Mouse (Mus musculus) CH12.LX (cell line): Measurements from ENCODE around the gene Klhdc8b. TPM values are rescaled to one million over a fixed set of nuclear protein-coding genes. Genes with fewer than 3 reads are reported as not detected.

ENCODE experiments used
- DNase-seq: peaks from one replicate; pipeline ENCODE4 v3.0.0-alpha.2; 2013; ENCODE audit errors: extremely low read depth
- H3K27ac ChIP-seq: 2 replicates; pipeline ENCODE4 v1.5.1; 2012; ENCODE audit warnings: low read depth, mild to moderate bottlenecking, control low read depth, moderate library complexity; ENCODE audit not compliant: insufficient read depth
- H3K27me3 ChIP-seq: replicated peaks from 2 replicates; pipeline ENCODE3; 2012; ENCODE audit warnings: inconsistent platforms
- H3K36me3 ChIP-seq, 2 experiments: replicated peaks in 1 of 2; 2 replicates each; pipeline versions ENCODE3 to v1.6.1; 2012; ENCODE audit warnings: inconsistent platforms in 1 of 2, low read length in 1 of 2, mild to moderate bottlenecking in 1 of 2, mixed read lengths in 1 of 2, moderate library complexity in 1 of 2; ENCODE audit not compliant: control insufficient read depth in 1 of 2, insufficient read depth in 1 of 2
- H3K4me1 ChIP-seq, 2 experiments: 2 replicates each; pipeline ENCODE4 v1.6.1; 2012; ENCODE audit warnings: inconsistent platforms in 1 of 2, moderate library complexity in 1 of 2; ENCODE audit not compliant: insufficient read depth in 2 of 2, control insufficient read depth in 1 of 2
- H3K4me2 ChIP-seq: 2 replicates; pipeline ENCODE4 v1.6.1; 2012; ENCODE audit warnings: low read depth, mild to moderate bottlenecking, control low read depth; ENCODE audit not compliant: poor library complexity, insufficient read depth, severe bottlenecking
- H3K4me3 ChIP-seq, 3 experiments: fragments of 150-350 bp in 1 of 3; sonication (generic) in 1 of 3; replicated peaks in 1 of 3; 2 replicates each; pipeline versions ENCODE3 to v1.5.1; 2011 to 2012; ENCODE audit warnings: low read depth in 2 of 3, low read length in 2 of 3, mild to moderate bottlenecking in 2 of 3, moderate library complexity in 2 of 3, control low read depth in 1 of 3, improper control_type of control experiment in 1 of 3, inconsistent platforms in 1 of 3, mixed read lengths in 1 of 3; ENCODE audit not compliant: poor library complexity in 1 of 3
- H3K79me2 ChIP-seq: replicated peaks from 2 replicates; pipeline ENCODE4 v1.6.1; 2012; ENCODE audit warnings: mild to moderate bottlenecking, moderate library complexity; ENCODE audit not compliant: control insufficient read depth, poor library complexity, insufficient read depth, severe bottlenecking; ENCODE audit errors: extremely low read depth
- H3K9ac ChIP-seq: 2 replicates; pipeline ENCODE4 v1.6.1; 2012; ENCODE audit warnings: low read depth, mild to moderate bottlenecking, control low read depth, moderate library complexity; ENCODE audit not compliant: insufficient read depth
- H3K9me3 ChIP-seq: replicated peaks from 2 replicates; pipeline ENCODE3; 2012; ENCODE audit warnings: low read length, inconsistent platforms, mixed read lengths
- CHD1 ChIP-seq: IDR thresholded peaks from 2 replicates; pipeline ENCODE4 v1.6.1; 2012; ENCODE audit warnings: low read depth, low read length, improper control_type of control experiment, inconsistent platforms
- E2F4 ChIP-seq: IDR thresholded peaks from 2 replicates; pipeline ENCODE4 v1.6.1; 2011; ENCODE audit warnings: low read depth, low read length, improper control_type of control experiment; ENCODE audit not compliant: insufficient replicate concordance
- ELF1 ChIP-seq: IDR thresholded peaks from 2 replicates; pipeline ENCODE4 v1.6.1; 2014; ENCODE audit warnings: low read depth, mild to moderate bottlenecking, inconsistent platforms, low read length, improper control_type of control experiment
- ETS1 ChIP-seq: conservative IDR thresholded peaks from 2 replicates; pipeline ENCODE4 v1.6.1; 2012; ENCODE audit warnings: low read depth, mild to moderate bottlenecking, inconsistent platforms, low read length, improper control_type of control experiment, moderate library complexity
- GABPA ChIP-seq: IDR thresholded peaks from 2 replicates; pipeline ENCODE4 v1.6.1; 2012; ENCODE audit warnings: low read depth, low read length, improper control_type of control experiment, inconsistent platforms; ENCODE audit not compliant: insufficient replicate concordance
- HCFC1 ChIP-seq: IDR thresholded peaks from 2 replicates; pipeline ENCODE4 v1.6.1; 2012; ENCODE audit warnings: low read depth, mild to moderate bottlenecking, inconsistent platforms, low read length, improper control_type of control experiment
- IRF4 ChIP-seq: IDR thresholded peaks from 2 replicates; pipeline ENCODE4 v1.6.1; 2014; ENCODE audit warnings: low read depth, mild to moderate bottlenecking, inconsistent platforms, low read length, improper control_type of control experiment
- JUN ChIP-seq: IDR thresholded peaks from 2 replicates; pipeline ENCODE4 v1.6.1; 2011; ENCODE audit warnings: low read depth, mild to moderate bottlenecking, low read length, improper control_type of control experiment, moderate library complexity; ENCODE audit not compliant: insufficient read depth
- JUND ChIP-seq: conservative IDR thresholded peaks from 2 replicates; pipeline ENCODE4 v1.6.1; 2011; ENCODE audit warnings: low read depth, low read length, improper control_type of control experiment
- KAT2A ChIP-seq: IDR thresholded peaks from 2 replicates; pipeline ENCODE4 v1.6.1; 2012; ENCODE audit warnings: low read length, improper control_type of control experiment, inconsistent platforms; ENCODE audit not compliant: insufficient replicate concordance
- MAFK ChIP-seq: IDR thresholded peaks from 2 replicates; pipeline ENCODE4 v1.6.1; 2011; ENCODE audit warnings: low read length, improper control_type of control experiment; ENCODE audit not compliant: insufficient replicate concordance
- MAZ ChIP-seq: IDR thresholded peaks from 2 replicates; pipeline ENCODE4 v1.6.1; 2012; ENCODE audit warnings: low read depth, mild to moderate bottlenecking, inconsistent platforms, low read length, improper control_type of control experiment, moderate library complexity
- MXI1 ChIP-seq: IDR thresholded peaks from 2 replicates; pipeline ENCODE4 v1.6.1; 2011; ENCODE audit warnings: mild to moderate bottlenecking, low read depth, low read length, improper control_type of control experiment
- MYC ChIP-seq: IDR thresholded peaks from 2 replicates; pipeline ENCODE4 v1.6.1; 2011; ENCODE audit warnings: low read depth, mild to moderate bottlenecking, improper control_type of control experiment, low read length
- NELFE ChIP-seq: IDR thresholded peaks from 2 replicates; pipeline ENCODE4 v1.6.1; 2011; ENCODE audit warnings: low read depth, low read length, improper control_type of control experiment
- POLR2A ChIP-seq: IDR thresholded peaks from 2 replicates; pipeline ENCODE4 v1.6.1; 2011; ENCODE audit warnings: low read depth, mild to moderate bottlenecking, improper control_type of control experiment, low read length
- POLR2AphosphoS2 ChIP-seq: IDR thresholded peaks from 2 replicates; pipeline ENCODE4 v1.6.1; 2011; ENCODE audit warnings: low read depth, low read length, improper control_type of control experiment
- RAD21 ChIP-seq: IDR thresholded peaks from 2 replicates; pipeline ENCODE4 v1.6.1; 2011; ENCODE audit warnings: low read depth, mild to moderate bottlenecking, low read length, improper control_type of control experiment, moderate library complexity
- TBP ChIP-seq: conservative IDR thresholded peaks from 2 replicates; pipeline ENCODE4 v1.6.1; 2011; ENCODE audit warnings: low read depth, low read length, improper control_type of control experiment
- USF2 ChIP-seq: conservative IDR thresholded peaks from 2 replicates; pipeline ENCODE4 v1.6.1; 2011; ENCODE audit warnings: low read depth, low read length, improper control_type of control experiment
- ZC3H11A ChIP-seq: IDR thresholded peaks from 2 replicates; pipeline ENCODE4 v1.6.1; 2012; ENCODE audit warnings: low read depth, mild to moderate bottlenecking, inconsistent platforms, low read length, improper control_type of control experiment
- ZMIZ1 ChIP-seq: IDR thresholded peaks from 2 replicates; pipeline ENCODE4 v1.6.1; 2012; ENCODE audit warnings: low read depth, mild to moderate bottlenecking, inconsistent platforms, low read length, improper control_type of control experiment
- ZNF384 ChIP-seq: IDR thresholded peaks from 2 replicates; pipeline ENCODE4 v1.6.1; 2012; ENCODE audit warnings: low read depth, low read length, improper control_type of control experiment, inconsistent platforms
- dilution Hi-C: fragments of 300-500 bp; cut with MboI; formaldehyde crosslinking; loops from 2 replicates; pipeline ENCODE4 v1.14.3; 2020; ENCODE audit warnings: low sequenced_read_pairs; ENCODE audit not compliant: extremely low pct_unique_long_range_greater_than_20kb, extremely low pct_ligation_motif_present
- in situ Hi-C: fragments of 300-500 bp; cut with MboI; formaldehyde crosslinking; loops from 3 replicates; pipeline ENCODE4 v1.14.3; 2019; ENCODE audit warnings: low sequenced_read_pairs, low pct_ligation_motif_present, low pct_unique_long_range_greater_than_20kb, mixed read lengths
- polyA plus RNA-seq: library from polyadenylated mRNA; unstranded; fragments of >175 nt; gene quantifications from 2 replicates; pipeline ENCODE4 v1.2.1, GENCODE M21; 2012; ENCODE audit warnings: low read depth; ENCODE audit not compliant: insufficient read length
- total RNA-seq, 2 experiments: library from RNA; depleted of rRNA; stranded (reverse); fragments of 300-350 nt in 1 of 2; fragments of >200 nt in 1 of 2; gene quantifications; 2 replicates each; pipeline ENCODE4 v1.2.3; 2012 to 2014

Gene Klhdc8b
- total and polyA plus RNA-seq, 3 experiments: 1.9 to 5.2 (median 3.5) TPM

GRCm38 (mm10) chr9:108492043-108492750, 30.8 kb upstream of the Klhdc8b start:
- TF ChIP-seq KAT2A: no peak
- no peak for TF ChIP-seq NELFE
- TF ChIP-seq ZNF384: no peak
- TF ChIP-seq HCFC1: no peak
- TF ChIP-seq POLR2A: no peak
- TF ChIP-seq MXI1: no peak
- TF ChIP-seq IRF4: no peak
- no peak for TF ChIP-seq JUND
- no peak for TF ChIP-seq USF2
- no peak for TF ChIP-seq GABPA
- TF ChIP-seq MAZ: no peak
- no peak for TF ChIP-seq CHD1
- TF ChIP-seq RAD21: no peak
- no peak for TF ChIP-seq ZC3H11A
- TF ChIP-seq MYC: no peak
- TF ChIP-seq JUN: no peak

DNA sequence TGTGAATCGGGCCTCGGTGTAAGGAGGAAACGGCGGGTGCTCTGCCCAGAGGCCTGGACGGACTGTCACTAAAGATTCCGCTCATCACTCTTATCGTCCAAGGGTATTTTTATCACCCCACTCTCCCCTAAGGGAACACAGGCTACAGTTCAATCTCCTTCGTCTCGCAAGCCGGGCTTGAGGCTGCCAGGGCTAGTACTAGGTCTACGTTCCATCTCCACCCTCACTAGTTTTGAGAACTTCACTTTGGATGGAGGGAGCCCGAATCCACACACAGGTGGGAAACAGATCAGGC, 29.9 kb upstream of the Klhdc8b start:
- Histone ChIP-seq H3K9me3 (no peaks in the 10 kb centered on the region), H3K4me1 (peaks cover 11 to 31% of the 10 kb centered on the region in 2 experiments), H3K36me3 (peaks cover 36 to 43% of the 10 kb centered on the region in 2 experiments), H3K27ac (peak overlapping the region; percentile 74), H3K4me2 (peak overlapping the region; percentile 79), H3K4me3 (peak overlapping the region; percentile 93 to 98 (median 94)), H3K27me3 (no peaks in the 10 kb centered on the region), H3K79me2 (peaks cover 24% of the 10 kb centered on the region), H3K9ac (peak overlapping the region; percentile 99)
- DNase-seq: no peak
- TF ChIP-seq MAFK (no peak), E2F4 (no peak), ELF1 (no peak), POLR2AphosphoS2 (no peak), POLR2A (no peak), ETS1 (no peak), ZMIZ1 (no peak), MXI1 (no peak), USF2 (no peak), JUN (no peak), IRF4 (no peak), TBP (no peak), JUND (no peak)
- dilution Hi-C loops (no loop called here), in situ Hi-C loops (no loop called here)

More at GRCm38 (mm10) chr9:108492043-108492750, 30.8 kb upstream of the Klhdc8b start:
- peak overlapping the region; percentile 79 for H3K4me2 ChIP-seq
- peaks cover 24% of the 10 kb centered on the region for H3K79me2 ChIP-seq
- H3K27ac ChIP-seq: no peak overlapping the region
- peak overlapping the region; percentile 99 for H3K9ac ChIP-seq
- H3K4me1 ChIP-seq: peaks cover 11 to 31% of the 10 kb centered on the region in 2 experiments
- in situ Hi-C loops (no loop called here), dilution Hi-C loops (no loop called here)
- peaks cover 45 to 52% of the 10 kb centered on the region in 2 experiments for H3K36me3 ChIP-seq
- H3K9me3 ChIP-seq: no peaks in the 10 kb centered on the region
- no peak for DNase-seq
- no peaks in the 10 kb centered on the region for H3K27me3 ChIP-seq
- H3K4me3 ChIP-seq: peak overlapping the region in 2 of 3 experiments; percentile 6 to 94
